Mouse (Mus musculus): ENCODE data around the gene Cabin1. TPM values are rescaled to one million over a fixed set of nuclear protein-coding genes. Genes with fewer than 3 reads are reported as not detected.

The Cabin1 gene
- polyA plus RNA-seq, 1 experiment from 2014 or later: 13.6 TPM

DNA sequence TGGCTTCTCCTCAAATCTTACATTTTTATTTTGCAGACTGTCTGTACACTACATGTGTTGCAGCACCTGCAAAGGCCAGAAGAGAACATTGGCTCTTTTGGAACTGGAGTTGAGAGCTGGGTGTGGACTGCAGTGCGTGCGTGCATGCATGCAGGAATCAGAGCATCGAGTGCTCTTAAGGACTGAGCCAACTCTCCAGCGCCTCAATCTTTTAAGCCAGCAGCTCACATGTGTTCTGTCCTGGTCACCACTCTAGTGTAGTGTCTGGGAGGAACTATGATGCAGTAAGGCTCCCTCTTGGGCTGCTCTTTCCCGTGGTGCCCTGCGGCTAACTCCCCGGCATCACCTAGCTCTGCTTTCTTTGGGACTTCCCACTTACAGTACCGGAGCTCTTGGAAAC is 118.5 kb downstream of the Cabin1 start:
- Histone ChIP-seq H3K36me3 (ENCODE audit: control insufficient read depth, insufficient read depth) (peaks cover 9% of the 10 kb centered on the region), H3K4me3 (ENCODE audit: low read depth, low read length) (no peak overlapping the region), H3K4me1 (ENCODE audit: control insufficient read depth, low read depth, low read length) (peaks cover 20% of the 10 kb centered on the region), H3K4me2 (ENCODE audit: low read depth, low read length) (no peak overlapping the region), H3K27ac (ENCODE audit: low read length) (no peak overlapping the region), H3K27me3 (ENCODE audit: control insufficient read depth, insufficient read depth, low read depth, low read length) (no peaks in the 10 kb centered on the region), H3K9me3 (replicated peaks; ENCODE audit: control insufficient read depth, low read length) (no peaks in the 10 kb centered on the region), H3K9ac (ENCODE audit: low read depth, low read length) (no peak overlapping the region)
- ATAC-seq (ENCODE audit: low read depth): no peak
- 83% methylated on average over 8 of the region's 8 CpGs for WGBS (ENCODE audit: insufficient replicate concordance)

DNA sequence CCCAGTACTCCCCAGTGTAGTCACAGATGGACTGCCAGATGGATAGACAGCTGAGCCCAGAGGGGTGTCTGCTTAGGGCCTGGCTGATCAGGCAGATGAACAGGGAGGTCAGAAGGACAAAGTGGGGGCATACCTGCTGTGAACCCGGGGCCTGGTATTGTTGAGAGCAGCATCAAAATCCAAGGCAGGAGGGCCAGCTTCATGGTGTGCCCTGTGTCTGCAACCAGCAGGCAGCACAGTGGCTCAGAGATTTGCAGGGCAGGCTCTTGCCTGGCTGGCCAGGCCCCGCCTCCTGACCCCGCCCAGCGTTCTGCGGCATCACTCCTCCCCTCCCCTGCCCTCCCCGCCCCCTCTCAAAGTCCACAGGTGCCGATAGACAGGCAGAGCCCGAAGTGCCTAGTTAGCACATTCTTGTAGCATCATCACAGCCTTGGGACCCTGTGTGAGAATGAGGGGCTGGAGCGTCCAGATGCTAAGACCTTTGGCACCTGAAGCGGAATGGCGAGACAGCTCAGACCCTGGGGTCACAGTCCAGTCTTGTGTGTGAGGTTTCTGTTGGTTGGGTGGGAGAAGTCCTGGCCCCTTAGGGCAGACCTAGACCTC is 120.3 kb downstream of the Cabin1 start, which contains the start of gene Susd2:
TSS of gene Susd2 (minus strand) at position 268 of the 603 bp plus-strand sequence.
- H3K9ac ChIP-seq (ENCODE audit: low read depth, low read length): no peak within 1 kb of the TSS
- no peaks in the 10 kb centered on the region for H3K9me3 ChIP-seq (replicated peaks; ENCODE audit: control insufficient read depth, low read length)
- 18% methylated on average over 11 of the region's 11 CpGs for WGBS (ENCODE audit: insufficient replicate concordance)
- H3K27ac ChIP-seq (ENCODE audit: low read length): peak within 1 kb of the TSS; percentile 31; the same call in 1 of the 2 replicates
- H3K27me3 ChIP-seq (ENCODE audit: control insufficient read depth, insufficient read depth, low read depth, low read length): no peaks in the 10 kb centered on the region
- H3K4me3 ChIP-seq (ENCODE audit: low read depth, low read length): no peak within 1 kb of the TSS
- H3K4me2 ChIP-seq (ENCODE audit: low read depth, low read length): peak within 1 kb of the TSS; percentile 24
- H3K36me3 ChIP-seq (ENCODE audit: control insufficient read depth, insufficient read depth): peaks cover 7% of the 10 kb centered on the region
- ATAC-seq (ENCODE audit: low read depth): peak; percentile 88
- peaks cover 20% of the 10 kb centered on the region for H3K4me1 ChIP-seq (ENCODE audit: control insufficient read depth, low read depth, low read length)

GRCm38 (mm10) chr10:75642891-75643290 is 121.2 kb downstream of the Cabin1 start:
- Histone ChIP-seq H3K9ac (ENCODE audit: low read depth, low read length) (no peak overlapping the region), H3K4me2 (ENCODE audit: low read depth, low read length) (no peak overlapping the region), H3K27me3 (ENCODE audit: control insufficient read depth, insufficient read depth, low read depth, low read length) (no peaks in the 10 kb centered on the region), H3K27ac (ENCODE audit: low read length) (no peak overlapping the region), H3K36me3 (ENCODE audit: control insufficient read depth, insufficient read depth) (peaks cover 7% of the 10 kb centered on the region), H3K4me1 (ENCODE audit: control insufficient read depth, low read depth, low read length) (peaks cover 20% of the 10 kb centered on the region), H3K9me3 (replicated peaks; ENCODE audit: control insufficient read depth, low read length) (no peaks in the 10 kb centered on the region), H3K4me3 (ENCODE audit: low read depth, low read length) (no peak overlapping the region)
- ATAC-seq (ENCODE audit: low read depth): no peak
- WGBS (ENCODE audit: insufficient replicate concordance): 69% methylated on average over 2 of the region's 2 CpGs

GRCm38 (mm10) chr10:75642436-75642835 is 121.7 kb downstream of the Cabin1 start:
- WGBS (ENCODE audit: insufficient replicate concordance): 63% methylated on average over 9 of the region's 9 CpGs
- H3K4me2 ChIP-seq (ENCODE audit: low read depth, low read length): no peak overlapping the region
- H3K36me3 ChIP-seq (ENCODE audit: control insufficient read depth, insufficient read depth): peaks cover 3% of the 10 kb centered on the region; the same call in 1 of the 2 replicates
- no peaks in the 10 kb centered on the region for H3K9me3 ChIP-seq (replicated peaks; ENCODE audit: control insufficient read depth, low read length)
- no peaks in the 10 kb centered on the region for H3K27me3 ChIP-seq (ENCODE audit: control insufficient read depth, insufficient read depth, low read depth, low read length)
- H3K9ac ChIP-seq (ENCODE audit: low read depth, low read length): no peak overlapping the region
- H3K4me1 ChIP-seq (ENCODE audit: control insufficient read depth, low read depth, low read length): peaks cover 20% of the 10 kb centered on the region
- no peak overlapping the region for H3K4me3 ChIP-seq (ENCODE audit: low read depth, low read length)
- no peak for ATAC-seq (ENCODE audit: low read depth)
- H3K27ac ChIP-seq (ENCODE audit: low read length): no peak overlapping the region

- Histone ChIP-seq H3K27ac (ENCODE audit: low read length) (no peak overlapping the region), H3K4me3 (ENCODE audit: low read depth, low read length) (no peak overlapping the region), H3K4me1 (ENCODE audit: control insufficient read depth, low read depth, low read length) (peaks cover 20% of the 10 kb centered on the region), H3K9me3 (replicated peaks; ENCODE audit: control insufficient read depth, low read length) (no peaks in the 10 kb centered on the region), H3K4me2 (ENCODE audit: low read depth, low read length) (no peak overlapping the region), H3K27me3 (ENCODE audit: control insufficient read depth, insufficient read depth, low read depth, low read length) (no peaks in the 10 kb centered on the region), H3K9ac (ENCODE audit: low read depth, low read length) (no peak overlapping the region), H3K36me3 (ENCODE audit: control insufficient read depth, insufficient read depth) (peaks cover 3% of the 10 kb centered on the region; the same call in 1 of the 2 replicates)
- WGBS (ENCODE audit: insufficient replicate concordance): 62% methylated on average over 7 of the region's 7 CpGs
- no peak for ATAC-seq (ENCODE audit: low read depth)
These were observed 122.4 kb downstream of the Cabin1 start for GRCm38 (mm10) chr10:75641721-75642222.

- H3K27ac ChIP-seq (ENCODE audit: low read length): no peak overlapping the region
- H3K4me3 ChIP-seq (ENCODE audit: low read depth, low read length): no peak overlapping the region
- ATAC-seq (ENCODE audit: low read depth): no peak
- no peaks in the 10 kb centered on the region for H3K36me3 ChIP-seq (ENCODE audit: control insufficient read depth, insufficient read depth)
- H3K9ac ChIP-seq (ENCODE audit: low read depth, low read length): no peak overlapping the region
- WGBS (ENCODE audit: insufficient replicate concordance): 75% methylated on average over 11 of the region's 11 CpGs
- H3K4me1 ChIP-seq (ENCODE audit: control insufficient read depth, low read depth, low read length): peaks cover 1% of the 10 kb centered on the region; the same call in 1 of the 2 replicates
- no peak overlapping the region for H3K4me2 ChIP-seq (ENCODE audit: low read depth, low read length)
- H3K9me3 ChIP-seq (replicated peaks; ENCODE audit: control insufficient read depth, low read length): no peaks in the 10 kb centered on the region
- 0 out of 2 replicates have a peak, but pooled peaks cover 2% of the 10 kb centered on the region for H3K27me3 ChIP-seq (ENCODE audit: control insufficient read depth, insufficient read depth, low read depth, low read length)
These were observed 126.4 kb downstream of the Cabin1 start for GRCm38 (mm10) chr10:75637711-75638110.

DNA sequence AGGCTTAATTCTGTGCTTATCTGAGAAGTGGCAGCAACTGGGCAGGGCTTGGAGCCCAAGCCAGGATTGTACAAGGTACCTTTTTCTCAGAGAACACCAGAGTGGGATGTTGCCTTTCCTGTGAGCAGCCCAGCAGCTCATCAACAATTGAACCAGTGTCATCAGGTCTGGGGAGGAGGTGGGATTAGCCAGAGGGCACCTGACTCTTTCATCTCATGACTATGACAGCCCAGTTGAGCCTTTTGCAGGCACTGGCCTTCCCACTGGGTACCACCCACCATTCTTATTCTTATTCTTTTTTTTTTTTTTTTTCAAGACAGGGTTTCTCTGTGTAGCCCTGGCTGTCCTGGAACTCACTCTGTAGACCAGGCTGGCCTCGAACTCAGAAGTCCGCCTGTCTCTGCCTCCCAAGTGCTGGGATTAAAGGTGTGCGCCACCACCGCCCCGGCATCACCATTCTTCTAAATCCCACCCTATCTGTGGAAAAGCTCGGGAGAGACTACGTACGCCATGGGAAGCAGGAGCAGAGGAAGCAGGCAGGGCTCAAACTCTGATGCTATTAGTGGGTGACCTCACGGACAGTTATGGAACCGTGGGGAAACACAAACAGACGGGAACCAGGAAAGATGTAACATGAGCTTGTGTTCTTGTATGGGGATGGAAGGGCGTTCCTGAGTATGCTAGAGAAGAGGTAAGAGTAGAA is 127.9 kb downstream of the Cabin1 start:
- Histone ChIP-seq H3K27me3 (ENCODE audit: control insufficient read depth, insufficient read depth, low read depth, low read length) (peaks cover 2% of the 10 kb centered on the region; the same call in 1 of the 2 replicates), H3K4me3 (ENCODE audit: low read depth, low read length) (no peak overlapping the region), H3K27ac (ENCODE audit: low read length) (no peak overlapping the region), H3K4me2 (ENCODE audit: low read depth, low read length) (no peak overlapping the region), H3K9ac (ENCODE audit: low read depth, low read length) (no peak overlapping the region), H3K36me3 (ENCODE audit: control insufficient read depth, insufficient read depth) (no peaks in the 10 kb centered on the region), H3K4me1 (ENCODE audit: control insufficient read depth, low read depth, low read length) (no peaks in the 10 kb centered on the region), H3K9me3 (replicated peaks; ENCODE audit: control insufficient read depth, low read length) (no peaks in the 10 kb centered on the region)
- 80% methylated on average over 12 of the region's 12 CpGs for WGBS (ENCODE audit: insufficient replicate concordance)
- 0 out of 2 replicates have a peak, but pooled peaks have one; percentile 4 for ATAC-seq (ENCODE audit: low read depth)

GRCm38 (mm10) chr10:75635693-75636055 is 128.5 kb downstream of the Cabin1 start:
- Histone ChIP-seq H3K9me3 (replicated peaks; ENCODE audit: control insufficient read depth, low read length) (no peaks in the 10 kb centered on the region), H3K4me2 (ENCODE audit: low read depth, low read length) (no peak overlapping the region), H3K4me3 (ENCODE audit: low read depth, low read length) (no peak overlapping the region), H3K36me3 (ENCODE audit: control insufficient read depth, insufficient read depth) (no peaks in the 10 kb centered on the region), H3K27ac (ENCODE audit: low read length) (no peak overlapping the region), H3K9ac (ENCODE audit: low read depth, low read length) (no peak overlapping the region), H3K27me3 (ENCODE audit: control insufficient read depth, insufficient read depth, low read depth, low read length) (peaks cover 2% of the 10 kb centered on the region; the same call in 1 of the 2 replicates), H3K4me1 (ENCODE audit: control insufficient read depth, low read depth, low read length) (no peaks in the 10 kb centered on the region)
- WGBS (ENCODE audit: insufficient replicate concordance): 4% methylated on average over 9 of the region's 9 CpGs
- peak; percentile 32 for ATAC-seq (ENCODE audit: low read depth)
